Mouse (Mus musculus): Measurements from ENCODE around the gene Zbtb48.

Zbtb48 gene

GRCm38 (mm10) chr4:152000906-152001305 is 26.6 kb downstream of the Zbtb48 start:
- DNase-seq (ENCODE audit: low read depth): no peak

GRCm38 (mm10) chr4:151999481-151999880 is 28.0 kb downstream of the Zbtb48 start:
- DNase-seq (ENCODE audit: low read depth): peak; percentile 55

GRCm38 (mm10) chr4:151997701-151998100 is 29.8 kb downstream of the Zbtb48 start:
- DNase-seq (ENCODE audit: low read depth): no peak

- DNase-seq (ENCODE audit: low read depth): no peak
Observed at GRCm38 (mm10) chr4:151996951-151997222, 30.6 kb downstream of the Zbtb48 start.

- DNase-seq (ENCODE audit: low read depth): peak; percentile 99
Observed at GRCm38 (mm10) chr4:151996173-151996950, 31.1 kb downstream of the Zbtb48 start, which contains the start of gene Phf13. Gene Phf13 (minus strand): TSS chr4:151996258.

GRCm38 (mm10) chr4:151995371-151996172 is 31.9 kb downstream of the Zbtb48 start:
- peak; percentile 56 for DNase-seq (ENCODE audit: low read depth)

GRCm38 (mm10) chr4:151994228-151995171 is 33.0 kb downstream of the Zbtb48 start:
- peak; percentile 52 for DNase-seq (ENCODE audit: low read depth)

- DNase-seq (ENCODE audit: low read depth): no peak
Observed at GRCm38 (mm10) chr4:151993035-151993434, 34.4 kb downstream of the Zbtb48 start.

- no peak for DNase-seq (ENCODE audit: low read depth)
Observed at GRCm38 (mm10) chr4:151992091-151992490, 35.4 kb downstream of the Zbtb48 start.

- no peak for DNase-seq (ENCODE audit: low read depth)
Observed at GRCm38 (mm10) chr4:151989110-151989488, 38.4 kb downstream of the Zbtb48 start.

- DNase-seq (ENCODE audit: low read depth): peak; percentile 88
Observed at GRCm38 (mm10) chr4:151988342-151989109, 38.9 kb downstream of the Zbtb48 start, which contains the start of gene Thap3. Gene Thap3 (minus strand): TSS chr4:151988997.

GRCm38 (mm10) chr4:151988014-151988341 is 39.5 kb downstream of the Zbtb48 start:
- peak; percentile 50 for DNase-seq (ENCODE audit: low read depth)

GRCm38 (mm10) chr4:151986650-151987049 is 40.8 kb downstream of the Zbtb48 start:
- DNase-seq (ENCODE audit: low read depth): peak; percentile 46

- DNase-seq (ENCODE audit: low read depth): peak; percentile 89
Observed at GRCm38 (mm10) chr4:151985886-151986285, 41.6 kb downstream of the Zbtb48 start.

- DNase-seq (ENCODE audit: low read depth): peak; percentile 4
Observed at GRCm38 (mm10) chr4:151983560-151983959, 43.9 kb downstream of the Zbtb48 start.

GRCm38 (mm10) chr4:151983043-151983442 is 44.4 kb downstream of the Zbtb48 start:
- DNase-seq (ENCODE audit: low read depth): peak; percentile 3

- peak; percentile 83 for DNase-seq (ENCODE audit: low read depth)
Observed at GRCm38 (mm10) chr4:151981363-151981762, 46.1 kb downstream of the Zbtb48 start.

GRCm38 (mm10) chr4:151980699-151981098 is 46.8 kb downstream of the Zbtb48 start:
- DNase-seq (ENCODE audit: low read depth): peak; percentile 60

GRCm38 (mm10) chr4:151977748-151978147 is 49.7 kb downstream of the Zbtb48 start:
- peak; percentile 85 for DNase-seq (ENCODE audit: low read depth)

GRCm38 (mm10) chr4:151975441-151975840 is 52.0 kb downstream of the Zbtb48 start:
- peak; percentile 75 for DNase-seq (ENCODE audit: low read depth)

GRCm38 (mm10) chr4:151972221-151972967 is 55.1 kb downstream of the Zbtb48 start:
- DNase-seq (ENCODE audit: low read depth): peak; percentile 63
